Mouse (Mus musculus) kidney, adult 2 months (tissue): ENCODE measurements around the gene Scp2.

Experiments used
- CTCF ChIP-seq: fragments of 200-500 bp; conservative IDR thresholded peaks from 2 replicates; pipeline ENCODE4 v1.5.1; 2011; ENCODE audit warnings: low read depth, mild to moderate bottlenecking, control low read depth, low read length, moderate library complexity, mixed read lengths; ENCODE audit not compliant: insufficient read depth, insufficient read length
- POLR2A ChIP-seq: fragments of 200-500 bp; IDR thresholded peaks from one replicate; pipeline ENCODE4 v1.6.1; 2011; ENCODE audit warnings: low read depth, low read length, control low read depth

- TF ChIP-seq CTCF (no peak), POLR2A (no peak)
These were observed 63.9 kb downstream of the Scp2 start for GRCm38 (mm10) chr4:108080876-108081275.
